Mouse (Mus musculus) kidney, adult 9 months (tissue): Measurements from ENCODE around the gene H60b.
"Not testable (repeated sequence)": the region's sequence is repeated elsewhere in the genome, so short reads cannot be mapped to it uniquely, and the experiment has no call there.

Experiments
- DNase-seq: peaks from one replicate; pipeline ENCODE4 v3.0.0; 2022

Gene H60b

DNA sequence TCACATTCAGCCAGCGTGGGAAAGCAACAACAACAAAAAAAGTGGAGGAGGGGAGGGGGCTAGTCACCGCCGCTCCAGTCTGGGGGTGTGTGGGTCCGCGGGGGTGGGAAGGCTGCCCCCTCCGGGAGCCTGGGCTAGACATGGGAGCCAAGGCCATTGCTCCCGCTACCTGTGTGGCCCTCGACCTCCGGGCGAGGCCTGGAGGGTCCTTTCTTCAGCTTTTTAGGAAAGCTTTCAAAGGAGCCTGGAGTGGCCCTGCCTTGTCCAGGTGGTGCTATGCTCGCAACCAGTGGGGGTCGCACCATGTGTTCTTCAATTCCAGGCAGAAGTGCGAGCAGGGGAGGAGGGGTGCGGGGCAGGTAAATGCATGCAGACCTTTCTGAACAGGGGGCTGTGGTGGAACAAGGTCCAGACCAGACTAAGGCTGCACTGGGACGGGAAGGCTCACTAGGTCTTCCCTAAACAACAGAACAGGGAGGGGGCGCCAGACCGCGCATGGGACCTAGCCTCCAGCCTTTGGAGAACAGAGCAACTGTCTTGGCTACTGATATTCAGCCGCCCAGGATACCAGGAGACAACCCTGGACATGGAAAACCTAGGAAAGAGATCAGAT lies 116.2 kb downstream of the H60b start:
- DNase-seq: no peak

DNA sequence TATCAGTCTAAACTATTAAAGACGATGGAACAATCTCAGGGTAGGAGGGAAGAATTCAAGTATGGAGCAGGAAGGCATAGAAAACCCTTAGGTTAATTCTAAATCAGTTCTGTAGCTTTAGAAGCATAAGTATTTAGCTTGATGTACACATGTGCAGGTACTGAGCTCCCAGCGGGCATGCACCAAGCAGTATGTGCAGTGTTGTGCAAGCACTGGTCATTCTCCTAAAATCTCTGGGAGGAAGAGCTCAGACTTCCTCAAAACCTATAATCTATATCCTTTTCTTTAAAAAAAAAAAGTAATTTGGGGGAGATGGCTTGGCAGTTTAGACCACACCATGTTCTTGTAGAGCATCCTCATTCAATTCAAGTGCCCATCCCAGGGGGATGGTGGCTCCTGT lies 120.1 kb downstream of the H60b start:
- DNase-seq: not testable (repeated sequence)

DNA sequence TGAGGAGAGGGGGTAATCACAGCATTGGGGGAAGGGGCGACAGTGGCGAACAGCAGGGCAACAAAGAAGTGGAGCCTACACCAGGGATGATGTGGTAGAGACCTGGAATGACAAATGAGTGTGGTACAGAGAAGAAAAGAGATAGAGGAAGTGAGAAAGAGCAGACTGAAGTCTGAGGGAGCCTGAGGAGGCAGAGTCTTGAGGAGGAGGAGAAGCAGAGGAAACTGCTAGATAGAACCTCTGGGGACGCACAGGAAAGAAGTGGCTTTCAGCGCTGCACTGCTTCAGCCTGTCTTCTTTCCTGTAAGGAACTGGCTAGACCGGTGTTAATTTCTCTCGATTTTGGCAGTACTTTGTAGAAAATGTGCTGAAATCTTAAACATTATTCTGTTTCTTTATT lies 124.4 kb downstream of the H60b start:
- no peak for DNase-seq

DNA sequence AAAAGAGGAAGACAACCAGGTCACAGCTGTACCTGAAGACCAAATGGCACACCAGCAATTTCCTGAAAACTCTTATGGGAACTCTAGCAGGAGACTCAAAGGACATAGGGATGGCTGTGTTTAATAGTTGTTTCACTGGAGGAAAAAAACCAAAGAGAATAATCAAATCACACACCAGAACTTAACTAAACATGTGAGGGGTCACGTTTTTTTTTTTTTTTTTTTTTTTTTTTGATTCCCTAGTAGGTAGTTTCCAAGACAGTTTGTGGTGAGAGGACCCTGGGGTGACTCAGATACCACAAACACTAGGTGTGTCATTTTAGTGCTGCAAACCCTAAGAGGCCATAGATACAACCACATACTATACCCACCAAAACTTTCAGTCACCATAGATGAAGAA lies 137.3 kb downstream of the H60b start:
- no peak for DNase-seq

DNA sequence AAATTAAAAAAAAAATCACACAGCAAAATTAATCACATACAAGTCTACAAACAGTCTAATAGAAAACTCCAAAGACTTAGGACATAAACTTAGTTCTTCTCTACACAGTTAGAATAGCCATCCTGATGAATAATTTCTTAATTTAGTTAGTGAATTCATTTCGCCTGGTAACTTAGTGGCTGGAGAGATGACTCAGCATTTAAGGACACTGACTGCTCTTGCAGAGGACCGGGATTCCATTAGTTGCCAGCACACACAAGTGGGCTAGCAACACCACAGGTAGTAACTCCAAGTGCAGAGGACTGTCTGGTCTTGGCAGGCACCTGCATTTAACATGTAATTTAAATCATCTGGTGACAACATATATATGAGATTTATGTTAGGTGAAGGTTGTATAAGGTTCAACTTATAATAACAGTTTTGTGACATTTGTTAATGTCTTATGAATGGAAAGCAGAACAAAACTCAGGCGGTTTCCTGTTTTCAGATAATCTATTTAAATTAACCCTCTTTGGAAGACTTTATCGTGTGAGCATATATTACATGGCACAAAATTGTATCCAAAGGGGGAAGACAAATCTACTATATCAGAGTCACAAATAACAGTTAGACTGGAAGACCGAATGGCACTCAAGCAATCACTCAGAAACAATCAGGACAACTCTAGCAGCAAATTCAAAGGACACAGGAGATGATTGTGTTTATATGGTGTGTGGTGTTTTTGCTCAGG lies 138.8 kb downstream of the H60b start:
- DNase-seq: no peak

DNA sequence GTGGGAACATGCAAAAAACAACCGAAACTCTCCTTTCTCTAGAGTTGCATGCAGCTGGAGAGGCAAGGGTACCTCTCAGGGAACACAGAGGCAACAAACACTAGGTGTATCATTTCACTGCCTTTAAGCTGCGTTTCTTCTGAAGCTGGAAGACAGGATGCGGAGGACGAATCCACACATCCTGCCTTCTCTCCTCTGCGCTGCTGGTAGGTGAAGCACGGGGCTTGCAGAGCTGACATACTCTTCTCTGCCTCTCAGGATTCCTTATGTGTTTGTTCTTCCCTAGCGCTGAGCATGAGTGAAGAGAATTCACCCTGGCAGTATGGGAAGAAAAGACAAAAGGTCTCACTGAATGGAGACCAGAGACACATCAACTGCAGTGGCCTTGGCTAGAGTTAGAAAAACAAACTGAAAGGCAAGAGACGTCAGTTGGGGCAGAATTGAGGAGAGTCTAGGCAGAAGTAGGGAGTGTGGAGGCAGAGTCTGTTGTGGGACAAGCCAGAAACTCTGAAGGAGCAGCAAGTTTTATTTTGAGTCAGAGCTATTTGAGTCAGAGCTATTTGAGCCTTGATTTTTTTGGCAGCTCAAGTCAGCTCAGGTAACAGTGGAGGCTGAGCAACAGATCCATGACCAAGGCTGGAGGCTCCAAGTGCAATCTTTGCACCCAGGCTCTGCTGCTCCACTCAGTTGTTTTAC lies 139.5 kb downstream of the H60b start:
- no peak for DNase-seq

DNA sequence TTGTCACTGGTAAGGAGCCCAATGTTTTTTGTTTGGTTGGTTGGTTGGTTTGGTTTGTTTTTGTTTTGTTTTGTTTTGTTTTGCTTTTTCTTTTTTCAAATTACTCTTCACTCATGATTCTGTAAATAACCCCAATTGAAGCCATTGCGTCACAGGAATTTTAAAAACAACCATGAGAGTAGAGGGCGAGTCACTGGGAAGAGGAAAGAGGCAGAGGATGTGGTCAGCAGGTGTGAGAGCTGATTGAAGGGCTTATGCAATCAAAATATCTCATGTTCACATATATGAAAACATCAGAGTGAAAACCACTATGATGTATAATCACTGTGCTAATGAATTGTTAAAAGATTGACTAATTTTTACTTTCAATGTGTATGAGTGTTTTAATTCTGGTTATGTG lies 140.9 kb downstream of the H60b start:
- DNase-seq: no peak

DNA sequence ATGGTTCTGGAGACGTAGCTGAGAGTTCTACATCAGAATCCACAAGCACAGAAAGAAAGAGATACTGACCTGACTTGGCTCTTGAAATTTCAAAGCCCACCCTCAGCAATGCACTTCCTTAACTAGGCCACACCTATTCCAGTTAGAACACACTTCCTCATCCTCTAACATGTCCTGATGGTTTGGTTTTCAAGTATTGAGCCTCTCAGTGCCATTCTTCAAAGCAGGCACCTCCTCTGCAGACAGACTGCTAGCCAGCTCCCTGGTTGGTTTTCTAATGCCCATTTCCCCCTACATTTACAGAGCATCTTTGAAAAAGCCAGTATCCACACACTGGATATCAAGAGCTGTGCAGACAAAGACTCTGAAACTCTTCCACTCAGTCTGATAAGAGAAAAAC lies 143.3 kb downstream of the H60b start:
- DNase-seq: no peak

DNA sequence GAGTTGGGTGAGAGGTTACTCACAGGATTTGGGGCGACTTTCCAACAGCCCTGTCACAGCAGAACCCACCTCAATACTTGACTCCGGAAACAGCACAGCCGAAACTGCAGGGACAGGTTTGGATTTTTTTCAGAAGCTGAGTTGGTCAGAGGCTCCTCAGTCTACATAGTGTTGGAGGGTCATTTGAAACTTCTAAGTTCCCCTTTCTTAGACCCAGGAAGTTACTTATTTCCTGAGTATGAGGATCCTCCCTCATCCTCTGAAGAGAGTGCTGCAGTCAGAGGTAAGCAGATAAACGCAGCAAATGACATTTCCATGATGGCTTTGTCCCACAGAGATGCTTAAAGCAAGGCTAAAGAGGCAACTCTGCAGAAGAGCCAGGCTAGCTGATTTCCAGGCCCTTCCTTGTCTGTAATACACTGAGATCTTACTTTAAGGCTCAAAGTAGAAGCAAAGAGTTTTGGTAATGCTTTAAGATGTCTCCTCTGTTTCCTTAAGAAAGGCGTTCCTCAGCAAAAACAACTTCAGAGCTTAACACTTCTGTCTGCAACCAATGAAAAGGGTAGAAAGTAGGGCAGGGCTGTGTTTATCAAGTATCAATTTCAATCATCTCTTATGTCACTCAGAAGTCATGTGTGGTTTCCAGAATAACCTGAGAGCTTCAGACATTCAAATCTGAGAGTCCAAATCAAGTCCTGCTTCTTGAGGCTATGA lies 144.1 kb downstream of the H60b start:
- DNase-seq: no peak

DNA sequence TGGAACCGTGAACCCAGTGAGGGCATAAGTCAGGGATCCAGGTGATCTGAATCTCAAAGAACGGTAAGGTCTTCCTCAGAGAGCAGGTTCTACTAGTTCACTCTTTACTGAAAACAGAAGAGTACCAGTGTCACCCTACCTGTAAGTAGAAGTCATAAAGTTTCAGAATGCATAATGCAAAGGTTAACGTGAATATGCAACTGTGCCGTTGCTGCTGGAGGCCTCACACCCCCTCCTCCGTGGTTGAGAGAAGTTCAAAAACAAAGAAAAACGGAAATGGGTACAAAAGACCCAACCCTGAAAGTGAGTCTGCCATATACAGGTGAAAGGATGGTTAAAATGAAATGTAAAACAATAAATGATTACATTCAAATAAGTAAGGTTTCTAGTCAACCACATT lies 145.3 kb downstream of the H60b start:
- no peak for DNase-seq

DNA sequence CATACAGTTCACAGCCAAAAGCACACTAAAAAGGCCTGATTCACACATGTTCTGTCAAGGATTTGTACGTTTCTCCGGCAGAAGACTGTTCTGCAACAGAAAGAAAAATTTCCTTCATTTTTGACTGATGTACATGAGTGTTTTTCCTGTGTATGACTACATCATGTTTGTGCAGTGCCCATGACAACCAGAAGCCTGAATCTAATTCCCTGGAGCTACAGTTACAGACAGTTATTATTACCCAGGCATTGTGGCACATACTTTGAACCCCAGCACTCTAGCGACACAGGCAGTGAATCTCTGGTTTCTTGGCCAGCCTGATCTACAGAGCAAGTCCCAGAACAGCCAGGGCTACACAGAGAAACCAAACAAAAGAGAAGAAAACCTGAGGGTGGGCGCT lies 147.4 kb downstream of the H60b start:
- no peak for DNase-seq

DNA sequence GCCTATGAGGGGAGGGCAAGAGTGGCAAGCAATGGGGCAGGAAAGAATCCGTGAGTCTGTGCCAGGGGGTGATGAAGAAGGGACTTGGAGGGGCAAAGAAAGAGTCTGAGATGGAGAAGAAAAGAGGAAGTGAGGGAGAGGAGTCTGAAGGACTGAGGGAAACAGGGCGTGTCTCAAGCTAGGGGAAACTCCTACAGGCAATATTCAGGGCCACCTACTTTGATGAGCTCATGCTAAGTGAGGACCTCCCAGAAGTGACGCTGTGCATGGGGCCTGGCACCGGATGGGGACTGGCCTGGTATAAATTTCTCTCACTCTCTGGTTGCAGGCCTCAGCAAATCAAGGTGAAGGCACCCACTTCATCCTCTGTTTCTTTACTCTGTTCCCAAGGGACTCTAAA lies 148.1 kb downstream of the H60b start:
- DNase-seq: no peak

DNA sequence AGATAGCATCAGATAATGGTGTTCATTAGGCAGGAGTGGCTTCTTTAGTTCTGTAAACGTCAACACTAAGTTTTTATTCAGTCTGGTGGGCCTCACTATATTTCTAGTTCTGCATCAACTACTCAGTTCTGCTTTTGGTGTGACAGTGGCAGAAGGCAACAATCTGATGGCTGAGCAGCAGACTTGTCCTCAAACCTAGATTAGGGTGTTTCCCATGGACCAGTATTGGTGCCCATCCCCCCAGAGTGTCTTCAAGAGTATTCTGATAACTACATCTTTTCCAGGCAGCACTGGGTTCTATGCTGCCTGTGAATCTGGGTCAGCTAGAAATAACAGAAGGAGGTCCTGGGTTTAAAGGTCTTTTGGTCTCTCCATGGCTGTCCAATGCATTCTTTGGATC lies 149.8 kb downstream of the H60b start:
- no peak for DNase-seq

DNA sequence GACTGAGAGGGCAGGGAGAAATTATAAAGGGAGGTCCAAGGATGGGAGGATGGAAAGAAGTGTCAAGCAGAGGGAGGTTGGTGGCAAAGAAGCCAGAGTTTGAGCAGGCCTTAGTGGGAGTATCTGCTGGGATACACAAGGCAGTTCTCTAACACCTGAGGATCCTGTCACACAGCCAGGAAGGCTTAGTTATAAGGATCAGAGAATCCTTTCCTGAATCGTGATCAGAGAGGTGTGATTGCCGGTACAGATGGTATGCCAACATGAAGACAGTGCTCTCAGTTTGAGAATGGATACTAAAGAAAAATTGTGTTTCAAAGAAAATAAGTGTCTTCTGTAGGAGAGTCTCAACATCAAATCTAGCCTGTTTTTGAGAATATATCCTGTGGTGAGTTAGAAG lies 164.5 kb downstream of the H60b start:
- no peak for DNase-seq
